Mouse (Mus musculus) liver, embryonic 11.5 days (tissue): ENCODE results near the gene Cyp2b19. TPM values are rescaled to one million over a fixed set of nuclear protein-coding genes. Genes with fewer than 3 reads are reported as not detected.
"Not testable (repeated sequence)": the region's sequence is repeated elsewhere in the genome, so short reads cannot be mapped to it uniquely, and the experiment has no call there.

Experiments used
- ATAC-seq: fragments of 200-750 bp; cut with Nextera tagmentation; replicated peaks from 2 replicates; pipeline ENCODE4 v1.8.0; 2017; ENCODE audit warnings: moderate number of reproducible peaks, mild to moderate bottlenecking, moderate TSS enrichment, moderate library complexity; ENCODE audit not compliant: low FRiP score
- DNase-seq: peaks from one replicate; pipeline ENCODE4 v3.0.0-alpha.2; 2017; ENCODE audit warnings: low spot score
- H3K27ac ChIP-seq: fragments of 300-500 bp; sonication (generic); 2 replicates; pipeline ENCODE4 v1.5.1; 2014; ENCODE audit warnings: mild to moderate bottlenecking, low read depth, low read length, control low read depth
- H3K27me3 ChIP-seq: fragments of 300-500 bp; sonication (generic); replicated peaks from 2 replicates; pipeline ENCODE4 v1.6.1; 2014; ENCODE audit warnings: low read length, mixed read lengths; ENCODE audit not compliant: control insufficient read depth, insufficient read depth
- H3K36me3 ChIP-seq: fragments of 300-500 bp; sonication (generic); 2 replicates; pipeline ENCODE4 v1.6.1; 2014; ENCODE audit warnings: mild to moderate bottlenecking, low read length, moderate library complexity, mixed read lengths; ENCODE audit not compliant: control insufficient read depth, insufficient read depth
- H3K4me1 ChIP-seq: fragments of 300-500 bp; sonication (generic); replicated peaks from 2 replicates; pipeline ENCODE4 v1.6.1; 2014; ENCODE audit warnings: low read length, mixed read lengths; ENCODE audit not compliant: control insufficient read depth, insufficient read depth
- H3K4me2 ChIP-seq: fragments of 300-500 bp; sonication (generic); 2 replicates; pipeline ENCODE4 v1.6.1; 2014; ENCODE audit warnings: mild to moderate bottlenecking, control low read depth, moderate library complexity
- H3K4me3 ChIP-seq: fragments of 300-500 bp; sonication (generic); 2 replicates; pipeline ENCODE4 v1.5.1; 2014; ENCODE audit warnings: low read depth, low read length, control low read depth
- H3K9ac ChIP-seq: fragments of 300-500 bp; sonication (generic); 2 replicates; pipeline ENCODE4 v1.6.1; 2014; ENCODE audit warnings: low read depth, low read length, control low read depth
- H3K9me3 ChIP-seq: fragments of 300-500 bp; sonication (generic); 2 replicates; pipeline ENCODE4 v1.6.1; 2016; ENCODE audit warnings: low read length, inconsistent platforms, mixed read lengths; ENCODE audit not compliant: control insufficient read depth
- WGBS: fragments of 180-500 bp; shearing (Covaris S2); extraction: QIAGEN DNeasy Blood & Tissue Kit; methylation state at CpG from one replicate; pipeline ENCODE4 v1.1.7; 2014; 5-methylcytosine and 5-hydroxymethylcytosine counted together
- polyA plus RNA-seq: library from polyadenylated mRNA; unstranded; fragments of >200 nt; fragmentation: Nextera tagmentation; extraction: Ambion mirVana; gene quantifications from 2 replicates; pipeline ENCODE4 v1.2.1, GENCODE M21; 2014

Gene Cyp2b19
- polyA plus RNA-seq, 1 experiment from 2014 or later = not detected

- no peaks in the 10 kb centered on the region for H3K4me1 ChIP-seq
Observed at GRCm38 (mm10) chr7:26777806-26778205, 20.9 kb downstream of the Cyp2b19 start.

GRCm38 (mm10) chr7:26778474-26778873 is 21.5 kb downstream of the Cyp2b19 start:
- H3K4me1 ChIP-seq = no peaks in the 10 kb centered on the region
- DNase-seq (no peak), ATAC-seq (no peak)
- H3K9ac ChIP-seq = no peak overlapping the region
- H3K4me3 ChIP-seq = no peak overlapping the region
- no peak overlapping the region for H3K27ac ChIP-seq
- H3K4me2 ChIP-seq = no peak overlapping the region
- no peaks in the 10 kb centered on the region for H3K27me3 ChIP-seq
- H3K9me3 ChIP-seq = no peaks in the 10 kb centered on the region
- H3K36me3 ChIP-seq = no peaks in the 10 kb centered on the region
- 28% methylated on average over 6 of the region's 6 CpGs for WGBS

More at GRCm38 (mm10) chr7:26777806-26778205, 20.9 kb downstream of the Cyp2b19 start:
- Histone ChIP-seq H3K9me3 (no peaks in the 10 kb centered on the region), H3K36me3 (no peaks in the 10 kb centered on the region), H3K9ac (no peak overlapping the region), H3K4me2 (no peak overlapping the region), H3K27me3 (no peaks in the 10 kb centered on the region), H3K27ac (no peak overlapping the region), H3K4me3 (no peak overlapping the region)
- ATAC-seq = no peak
- no peak for DNase-seq
- 46% methylated on average over 2 of the region's 2 CpGs for WGBS

GRCm38 (mm10) chr7:26779799-26780416 is 23.0 kb downstream of the Cyp2b19 start:
- Histone ChIP-seq H3K27me3 (no peaks in the 10 kb centered on the region), H3K27ac (no peak overlapping the region), H3K36me3 (no peaks in the 10 kb centered on the region), H3K4me3 (no peak overlapping the region), H3K9ac (no peak overlapping the region), H3K4me2 (no peak overlapping the region), H3K4me1 (no peaks in the 10 kb centered on the region), H3K9me3 (no peaks in the 10 kb centered on the region)
- ATAC-seq (0 out of 2 replicates have a peak, but pooled peaks have one; percentile 51), DNase-seq (no peak)
- 80% methylated on average over 5 of the region's 5 CpGs for WGBS

- no peaks in the 10 kb centered on the region for H3K4me1 ChIP-seq
- no peak overlapping the region for H3K4me3 ChIP-seq
- H3K4me2 ChIP-seq = no peak overlapping the region
- no peaks in the 10 kb centered on the region for H3K9me3 ChIP-seq
- no peak overlapping the region for H3K9ac ChIP-seq
- no peak for ATAC-seq
- DNase-seq = no peak
- no peak overlapping the region for H3K27ac ChIP-seq
- H3K27me3 ChIP-seq = no peaks in the 10 kb centered on the region
- 14% methylated on average over 11 of the region's 11 CpGs for WGBS
- H3K36me3 ChIP-seq = no peaks in the 10 kb centered on the region
Observed at GRCm38 (mm10) chr7:26780510-26780909, 23.6 kb downstream of the Cyp2b19 start.

- DNase-seq (no peak), ATAC-seq (0 out of 2 replicates have a peak, but pooled peaks have one; percentile 23)
- Histone ChIP-seq H3K36me3 (no peaks in the 10 kb centered on the region), H3K9ac (no peak overlapping the region), H3K4me1 (no peaks in the 10 kb centered on the region), H3K9me3 (no peaks in the 10 kb centered on the region), H3K27me3 (no peaks in the 10 kb centered on the region), H3K4me2 (no peak overlapping the region), H3K4me3 (no peak overlapping the region), H3K27ac (no peak overlapping the region)
- 26% methylated on average over 8 of the region's 8 CpGs for WGBS
Observed at GRCm38 (mm10) chr7:26780998-26781766, 24.2 kb downstream of the Cyp2b19 start.

GRCm38 (mm10) chr7:26781767-26782131 is 24.8 kb downstream of the Cyp2b19 start:
- no peaks in the 10 kb centered on the region for H3K4me1 ChIP-seq
- no peak overlapping the region for H3K9ac ChIP-seq
- no peaks in the 10 kb centered on the region for H3K36me3 ChIP-seq
- DNase-seq = no peak
- WGBS = 26% methylated on average over 7 of the region's 8 CpGs
- H3K4me2 ChIP-seq = no peak overlapping the region
- no peaks in the 10 kb centered on the region for H3K27me3 ChIP-seq
- ATAC-seq = 0 out of 2 replicates have a peak, but pooled peaks have one; percentile 23
- no peak overlapping the region for H3K27ac ChIP-seq
- H3K4me3 ChIP-seq = no peak overlapping the region
- H3K9me3 ChIP-seq = no peaks in the 10 kb centered on the region

- Histone ChIP-seq H3K9ac (no peak overlapping the region), H3K27me3 (no peaks in the 10 kb centered on the region), H3K4me2 (no peak overlapping the region), H3K4me1 (no peaks in the 10 kb centered on the region), H3K27ac (no peak overlapping the region), H3K36me3 (no peaks in the 10 kb centered on the region), H3K4me3 (no peak overlapping the region), H3K9me3 (no peaks in the 10 kb centered on the region)
- 60% methylated on average over 5 of the region's 5 CpGs for WGBS
- ATAC-seq = no peak
- DNase-seq = no peak
Observed at GRCm38 (mm10) chr7:26783163-26783562, 26.2 kb downstream of the Cyp2b19 start.

GRCm38 (mm10) chr7:26786013-26786412 is 29.1 kb downstream of the Cyp2b19 start:
- H3K27ac ChIP-seq, H3K27me3 ChIP-seq, ATAC-seq, H3K4me1 ChIP-seq, H3K9me3 ChIP-seq, H3K36me3 ChIP-seq, DNase-seq, H3K4me2 ChIP-seq, H3K4me3 ChIP-seq, H3K9ac ChIP-seq: not testable (repeated sequence)
- WGBS = 50% methylated on average over 1 of the region's 1 CpGs

- ATAC-seq (no peak), DNase-seq (no peak)
- Histone ChIP-seq H3K9ac (no peak overlapping the region), H3K27ac (no peak overlapping the region), H3K9me3 (no peaks in the 10 kb centered on the region), H3K4me2 (no peak overlapping the region), H3K27me3 (no peaks in the 10 kb centered on the region), H3K4me1 (no peaks in the 10 kb centered on the region), H3K36me3 (no peaks in the 10 kb centered on the region), H3K4me3 (no peak overlapping the region)
- 66% methylated on average over 6 of the region's 6 CpGs for WGBS
Observed at GRCm38 (mm10) chr7:26789984-26790383, 33.0 kb downstream of the Cyp2b19 start.
